Mouse (Mus musculus) lung, postnatal 0 days (tissue): ENCODE results near the gene Gja10. TPM values are rescaled to one million over a fixed set of nuclear protein-coding genes. Genes with fewer than 3 reads are reported as not detected.

Experiments used
- ATAC-seq: fragments of 200-750 bp; cut with Nextera tagmentation; 2 replicates; pipeline ENCODE4 v1.8.0; 2017; ENCODE audit warnings: moderate library complexity
- DNase-seq: peaks from one replicate; pipeline ENCODE4 v3.0.0-alpha.2; 2016; ENCODE audit warnings: low spot score
- H3K27ac ChIP-seq: fragments of 300-500 bp; sonication (generic); 2 replicates; pipeline ENCODE4 v1.5.1; 2014; ENCODE audit warnings: antibody characterized with exemption, mild to moderate bottlenecking, low read length, mixed read lengths
- H3K27me3 ChIP-seq: fragments of 300-500 bp; sonication (generic); replicated peaks from 2 replicates; pipeline ENCODE4 v1.6.1; 2014; ENCODE audit warnings: low read length, mixed read lengths; ENCODE audit not compliant: insufficient read depth
- H3K36me3 ChIP-seq: fragments of 300-500 bp; sonication (generic); 2 replicates; pipeline ENCODE4 v1.6.1; 2014; ENCODE audit warnings: low read length, mixed read lengths; ENCODE audit not compliant: insufficient read depth
- H3K4me1 ChIP-seq: fragments of 300-500 bp; sonication (generic); 2 replicates; pipeline ENCODE4 v1.6.1; 2014; ENCODE audit warnings: antibody characterized with exemption, low read depth, low read length, mixed read lengths; ENCODE audit not compliant: insufficient read depth
- H3K4me2 ChIP-seq: fragments of 300-500 bp; sonication (generic); replicated peaks from 2 replicates; pipeline ENCODE4 v1.6.1; 2014; ENCODE audit warnings: low read depth, mild to moderate bottlenecking, low read length, moderate library complexity, mixed read lengths
- H3K4me3 ChIP-seq: fragments of 300-500 bp; sonication (generic); 2 replicates; pipeline ENCODE4 v1.5.1; 2014; ENCODE audit warnings: low read depth, low read length
- H3K9ac ChIP-seq: fragments of 300-500 bp; sonication (generic); replicated peaks from 2 replicates; pipeline ENCODE4 v1.6.1; 2014; ENCODE audit warnings: low read depth, mild to moderate bottlenecking
- H3K9me3 ChIP-seq: fragments of 300-500 bp; sonication (generic); 2 replicates; pipeline ENCODE4 v1.6.1; 2016; ENCODE audit warnings: low read length, mixed read lengths
- CTCF ChIP-seq: IDR thresholded peaks from 2 replicates; pipeline ENCODE4 v1.5.1; 2016; ENCODE audit warnings: antibody characterized with exemption, mild to moderate bottlenecking
- EP300 ChIP-seq: IDR thresholded peaks from 2 replicates; pipeline ENCODE4 v1.6.1; 2016; ENCODE audit warnings: antibody characterized with exemption, mild to moderate bottlenecking, control low read depth
- WGBS: fragments of 180-500 bp; shearing (Covaris S2); extraction: QIAGEN DNeasy Blood & Tissue Kit; methylation state at CpG from one replicate; pipeline ENCODE4 v1.1.7; 2014; 5-methylcytosine and 5-hydroxymethylcytosine counted together
- polyA plus RNA-seq: library from polyadenylated mRNA; unstranded; fragments of >200 nt; fragmentation: Nextera tagmentation; extraction: Ambion mirVana; gene quantifications from 2 replicates; pipeline ENCODE4 v1.2.1, GENCODE M21; 2015

The Gja10 gene
- polyA plus RNA-seq, 1 experiment from 2014 or later: not detected

- Histone ChIP-seq H3K9ac (no peak overlapping the region), H3K4me3 (no peak overlapping the region), H3K27ac (no peak overlapping the region), H3K9me3 (no peaks in the 10 kb centered on the region), H3K36me3 (no peaks in the 10 kb centered on the region), H3K4me2 (no peak overlapping the region), H3K27me3 (no peaks in the 10 kb centered on the region), H3K4me1 (no peaks in the 10 kb centered on the region)
- TF ChIP-seq EP300 (no peak), CTCF (peak; percentile 70)
- 47% methylated on average over 4 of the region's 4 CpGs for WGBS
- DNase-seq (peak; percentile 25), ATAC-seq (no peak)
Observed at GRCm38 (mm10) chr4:32551337-32551736, 51.2 kb downstream of the Gja10 start.

GRCm38 (mm10) chr4:32549150-32549549 is 53.4 kb downstream of the Gja10 start:
- TF ChIP-seq CTCF: no peak
- H3K9me3 ChIP-seq: no peaks in the 10 kb centered on the region
- WGBS: 93% methylated on average over 1 of the region's 1 CpGs
- H3K27me3 ChIP-seq: no peaks in the 10 kb centered on the region
- no peak overlapping the region for H3K4me2 ChIP-seq
- H3K36me3 ChIP-seq: no peaks in the 10 kb centered on the region
- no peaks in the 10 kb centered on the region for H3K4me1 ChIP-seq
- no peak overlapping the region for H3K9ac ChIP-seq
- H3K4me3 ChIP-seq: no peak overlapping the region
- DNase-seq (no peak), ATAC-seq (no peak)
- no peak overlapping the region for H3K27ac ChIP-seq

Other genes starting within 250 kb of the Gja10 start
- 35.3 and 36.2 TPM in 2 replicates for gene Casp8ap2, start 12.7 kb upstream of the Gja10 start, polyA plus RNA-seq
- 3.2 and 3.5 TPM in 2 replicates for gene Mdn1, start 54.4 kb upstream of the Gja10 start, polyA plus RNA-seq
- gene Lyrm2, start 197.5 kb upstream of the Gja10 start, polyA plus RNA-seq: 92.5 and 95.1 TPM in 2 replicates